Mouse (Mus musculus) Patski (cell line): ENCODE data around the gene Chfr. TPM values are rescaled to one million over a fixed set of nuclear protein-coding genes. Genes with fewer than 3 reads are reported as not detected.
"Not testable (repeated sequence)": the region's sequence is repeated elsewhere in the genome, so short reads cannot be mapped to it uniquely, and the experiment has no call there.

Source experiments
- ATAC-seq: fragments of 100-300 bp; one replicate; pipeline ENCODE4 v1.8.0; 2021
- CTCF ChIA-PET: fragments of 350-600 bp; sonication (Branson Sonifier 250); formaldehyde crosslinking; loops from one replicate; lab custom pipeline; 2022; ENCODE audit warnings: inconsistent platforms; lab: Charles Lee
- POLR2A ChIA-PET: fragments of 350-600 bp; sonication (Branson Sonifier 250); formaldehyde crosslinking; loops from one replicate; lab custom pipeline; 2022; ENCODE audit warnings: antibody characterized with exemption, inconsistent platforms; lab: Charles Lee
- DNase-seq: peaks from one replicate; pipeline ENCODE4 v3.0.0-alpha.2; 2011; ENCODE audit warnings: low read depth, low spot score
- H3K27me3 ChIP-seq: fragments of 371-371 bp; one replicate; pipeline ENCODE4 v1.5.1; 2021
- CTCF ChIP-seq: fragments of 100-300 bp; IDR thresholded peaks from one replicate; pipeline ENCODE4 v1.5.1; 2021
- in situ Hi-C: fragments of 300-500 bp; cut with MboI; formaldehyde crosslinking; loops from 3 replicates; pipeline ENCODE4 v1.11.1; 2018; ENCODE audit warnings: low pct_unique_long_range_greater_than_20kb, mixed read lengths
- polyA plus RNA-seq: library from polyadenylated mRNA; unstranded; gene quantifications from one replicate; pipeline ENCODE4 v1.2.3, GENCODE M21; 2021

Chfr gene
- polyA plus RNA-seq, 1 experiment from 2014 or later: 43.4 TPM

DNA sequence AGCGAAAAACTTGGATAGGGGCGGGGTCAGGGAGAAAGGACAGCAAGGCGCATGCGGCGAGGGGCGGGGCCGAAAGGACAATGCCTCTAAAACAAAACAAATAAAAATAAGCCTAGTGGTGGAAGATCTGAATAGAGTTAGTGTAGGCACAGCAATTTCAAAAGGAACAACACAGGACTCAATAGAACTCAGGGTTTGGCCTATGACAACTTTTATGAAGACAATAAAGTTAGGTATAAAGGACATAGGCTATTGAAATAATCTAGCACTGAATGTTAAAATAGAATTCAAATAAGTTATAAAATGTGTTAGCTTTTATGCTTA is 27.4 kb upstream of the Chfr start:
- in situ Hi-C loops: loop anchor here (10.0 kb wide), 1 partner anchor 53 kb away; no protein-coding TSS in a partner anchor
- no peaks in the 10 kb centered on the region for H3K27me3 ChIP-seq
- DNase-seq: no peak
- no peak for ATAC-seq
- ChIA-PET CTCF (no interaction called here), POLR2A (no interaction called here)
- no peak for TF ChIP-seq CTCF

- TF ChIP-seq CTCF: no peak
- peak; percentile 48 for ATAC-seq
- ChIA-PET POLR2A (no interaction called here), CTCF (no interaction called here)
- no peaks in the 10 kb centered on the region for H3K27me3 ChIP-seq
- DNase-seq: peak; percentile 76
- in situ Hi-C loops: loop anchor here (10.0 kb wide), 1 partner anchor 55 kb away; no protein-coding TSS in a partner anchor
These were observed 25.6 kb upstream of the Chfr start, which contains the start of gene Zfp605 for GRCm38 (mm10) chr5:110109991-110110441. Gene Zfp605 (plus strand): TSS chr5:110110092.

DNA sequence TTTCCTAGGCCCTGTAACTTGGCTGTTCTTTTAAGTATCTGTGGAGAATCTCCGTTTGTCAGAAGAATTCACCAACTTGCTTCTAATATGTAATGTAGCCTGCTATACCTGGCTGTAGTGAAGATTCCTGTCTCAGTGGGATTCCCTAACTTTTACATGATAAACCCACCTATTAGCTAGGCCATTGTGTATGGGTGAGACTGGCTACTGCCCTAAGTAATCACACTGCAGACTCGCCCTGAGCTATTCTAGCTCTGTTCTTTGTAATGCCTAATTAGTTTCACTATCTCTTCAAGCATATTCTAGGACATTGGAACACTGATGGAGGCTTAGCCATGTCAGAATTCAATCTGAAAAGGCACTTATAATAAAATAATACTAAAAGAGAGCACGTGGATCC is 13.3 kb upstream of the Chfr start:
- POLR2A ChIA-PET: not testable (repeated sequence)

GRCm38 (mm10) chr5:110136087-110136464 is 434 bp downstream of the Chfr start:
- POLR2A ChIA-PET: no interaction called here
- no peak for TF ChIP-seq CTCF
- peak; percentile 6 for DNase-seq
- peak; percentile 29 for ATAC-seq
- in situ Hi-C loops: loop anchor here (10.0 kb wide), 1 partner anchor 581 kb away; the partner anchor contains the start of gene Crlf2
- H3K27me3 ChIP-seq: no peaks in the 10 kb centered on the region
- CTCF ChIA-PET: interaction anchor here (1.1 kb wide), 1 partner anchor 79 kb away, joined by 3 read pairs; no protein-coding TSS in a partner anchor

More for the DNA sequence above, 13.3 kb upstream of the Chfr start:
- H3K27me3 ChIP-seq, in situ Hi-C loops, DNase-seq, CTCF ChIA-PET, ATAC-seq: not testable (repeated sequence)

DNA sequence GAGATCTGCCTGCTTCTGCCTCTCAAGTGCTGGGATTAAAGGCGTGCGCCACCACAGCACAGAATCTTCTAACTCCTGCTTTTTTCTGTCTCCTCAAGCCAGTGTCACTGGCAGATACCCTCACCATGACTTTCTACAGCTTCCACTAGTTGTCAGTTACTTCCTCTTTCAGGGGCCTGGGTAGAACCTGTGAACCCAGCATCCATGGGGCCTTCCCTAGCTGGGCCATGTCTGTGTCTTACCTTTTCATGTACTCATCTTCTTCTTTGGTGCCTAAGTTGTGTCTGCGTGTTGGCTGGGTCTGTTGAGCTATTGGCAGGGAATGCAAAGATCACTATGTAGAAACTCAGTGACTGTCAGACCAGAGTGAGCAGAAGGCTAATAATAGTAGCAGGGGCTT is 2.2 kb downstream of the Chfr start:
- ChIA-PET POLR2A (no interaction called here), CTCF (no interaction called here)
- H3K27me3 ChIP-seq: no peaks in the 10 kb centered on the region
- in situ Hi-C loops: loop anchor here (10.0 kb wide), 1 partner anchor 583 kb away; the partner anchor contains the start of gene Crlf2
- TF ChIP-seq CTCF: no peak
- no peak for ATAC-seq
- DNase-seq: no peak

DNA sequence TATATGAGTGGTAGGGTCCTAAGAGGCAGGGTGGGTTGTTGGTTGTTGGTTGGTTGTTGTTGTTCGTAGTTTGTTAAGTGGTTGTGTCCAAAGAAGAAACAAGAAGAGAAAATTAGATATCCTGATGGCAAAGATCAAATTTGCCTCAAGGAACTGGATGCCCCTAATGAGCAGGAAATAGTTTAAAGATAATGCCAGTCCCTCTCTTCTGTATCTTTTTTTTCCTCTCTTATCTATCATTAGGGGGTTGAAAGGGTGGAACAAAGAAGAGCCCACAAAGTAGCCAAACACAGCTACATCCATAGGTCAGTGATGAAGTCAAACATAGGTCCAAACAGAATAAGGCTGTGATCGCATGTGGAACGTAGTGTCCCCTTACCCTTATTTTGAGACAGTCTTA is 3.7 kb downstream of the Chfr start:
- CTCF ChIA-PET: interaction anchor here (0.9 to 1.6 kb wide), 3 partner anchors 18 to 82 kb away, joined by 3 to 4 read pairs (median 3); no protein-coding TSS in a partner anchor

GRCm38 (mm10) chr5:110140424-110140823 is 4.8 kb downstream of the Chfr start:
- DNase-seq: no peak
- no peak for TF ChIP-seq CTCF
- POLR2A ChIA-PET: no interaction called here
- no peak for ATAC-seq
- no peaks in the 10 kb centered on the region for H3K27me3 ChIP-seq
- CTCF ChIA-PET: interaction anchor here (1.6 kb wide), 1 partner anchor 44 kb away, joined by 3 read pairs; no protein-coding TSS in a partner anchor
- in situ Hi-C loops: no loop called here

More for the DNA sequence above, 3.7 kb downstream of the Chfr start:
- no peaks in the 10 kb centered on the region for H3K27me3 ChIP-seq
- in situ Hi-C loops: loop anchor here (10.0 kb wide), 1 partner anchor 585 kb away; the partner anchor contains the start of gene Crlf2
- ATAC-seq (no peak), DNase-seq (no peak)
- POLR2A ChIA-PET: interaction anchor here (0.6 kb wide), 1 partner anchor 567 kb away, joined by 3 read pairs; no protein-coding TSS in a partner anchor
- TF ChIP-seq CTCF: no peak

DNA sequence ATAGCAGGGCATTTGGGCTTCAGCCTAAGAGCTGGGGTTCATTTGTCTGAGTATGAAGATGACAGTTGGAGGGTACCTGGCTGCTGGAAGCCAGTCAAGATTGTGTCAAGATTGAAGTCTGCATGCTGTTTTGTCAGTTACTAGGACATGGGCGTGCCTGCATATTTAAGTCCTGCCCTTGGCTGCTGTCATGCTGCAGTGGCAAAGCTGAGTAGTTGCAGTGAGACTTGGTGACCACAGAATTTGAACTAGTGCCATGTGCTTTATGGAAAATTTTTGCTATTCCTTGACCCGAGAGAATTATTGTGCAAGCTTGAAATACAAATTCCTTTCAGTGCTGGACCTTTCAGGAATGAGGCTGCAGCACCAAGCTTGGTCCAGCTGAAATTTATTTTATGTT is 6.7 kb downstream of the Chfr start:
- in situ Hi-C loops: no loop called here
- CTCF ChIA-PET: interaction anchor here (1.1 kb wide), 1 partner anchor 28 kb away, joined by 3 read pairs; no protein-coding TSS in a partner anchor
- DNase-seq: no peak
- no peak for ATAC-seq
- POLR2A ChIA-PET: no interaction called here
- H3K27me3 ChIP-seq: no peaks in the 10 kb centered on the region
- TF ChIP-seq CTCF: no peak

DNA sequence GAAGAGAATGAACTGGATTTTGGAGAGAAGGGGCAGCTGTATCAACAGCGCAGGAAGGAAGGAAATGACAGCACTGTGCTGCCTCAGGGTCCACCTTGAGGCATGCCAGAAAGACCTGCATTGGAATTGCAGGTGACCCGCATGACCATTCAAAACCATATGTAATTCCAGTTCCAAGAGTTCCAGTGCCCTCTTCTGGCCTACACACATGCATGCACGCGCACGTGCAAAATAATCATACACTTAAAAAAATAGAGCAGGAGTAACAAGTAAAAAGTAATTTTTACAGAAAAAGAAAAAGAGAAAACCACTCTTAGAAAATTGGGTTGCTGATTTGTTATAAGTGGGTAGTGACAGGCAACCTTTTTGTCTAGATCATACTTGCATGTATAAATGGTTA is 7.4 kb downstream of the Chfr start:
- in situ Hi-C loops: no loop called here
- DNase-seq (no peak), ATAC-seq (no peak)
- peak; percentile 60 for TF ChIP-seq CTCF
- CTCF ChIA-PET: interaction anchor here (0.8 to 1.1 kb wide), 2 partner anchors 10 to 27 kb away, joined by 3 read pairs; no protein-coding TSS in a partner anchor
- POLR2A ChIA-PET: no interaction called here
- H3K27me3 ChIP-seq: no peaks in the 10 kb centered on the region

GRCm38 (mm10) chr5:110169374-110169773 is 33.7 kb downstream of the Chfr start:
- ATAC-seq (no peak), DNase-seq (no peak)
- TF ChIP-seq CTCF: no peak
- in situ Hi-C loops: no loop called here
- ChIA-PET CTCF (interaction anchor here (2.1 kb wide), 1 partner anchor 12 kb away, joined by 6 read pairs; no protein-coding TSS in a partner anchor), POLR2A (no interaction called here)
- H3K27me3 ChIP-seq: no peaks in the 10 kb centered on the region

- no peak for TF ChIP-seq CTCF
- in situ Hi-C loops: no loop called here
- H3K27me3 ChIP-seq: no peaks in the 10 kb centered on the region
- POLR2A ChIA-PET: interaction anchor here (0.6 to 1.6 kb wide), 2 partner anchors 11 to 30 kb away, joined by 3 to 8 read pairs; no protein-coding TSS in a partner anchor
- CTCF ChIA-PET: interaction anchor here (1.4 to 2.4 kb wide), 2 partner anchors 9 to 10 kb away, joined by 6 to 11 read pairs; no protein-coding TSS in a partner anchor
- ATAC-seq (peak; percentile 94), DNase-seq (peak; percentile 75)
These were observed 40.8 kb downstream of the Chfr start, which contains the start of gene Golga3 for GRCm38 (mm10) chr5:110176362-110177020. Gene Golga3 (plus strand): TSS chr5:110176701.
